Comparison of ENCODE assay signal across 20 mouse cellular contexts in the genomic region with DNA sequence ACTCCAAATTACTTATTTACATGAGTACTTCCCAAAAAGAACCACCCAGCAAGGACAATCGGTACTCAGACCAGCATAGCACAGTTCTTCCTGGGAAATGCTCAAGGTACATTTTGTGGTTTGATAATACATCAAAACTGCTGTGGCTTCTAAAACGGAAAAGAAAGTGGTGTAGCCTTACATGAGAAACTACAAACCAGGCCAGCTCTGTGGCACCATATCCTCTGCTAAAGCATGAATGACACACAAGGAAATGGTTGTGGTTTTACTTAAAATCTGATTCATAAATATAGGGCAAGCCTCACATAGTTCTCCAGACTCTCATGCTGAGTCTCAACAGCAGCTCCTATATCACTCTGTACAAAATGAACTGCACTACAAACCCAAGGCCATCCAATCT. TPM values are rescaled to one million over a fixed set of nuclear protein-coding genes. Genes with fewer than 3 reads are reported as not detected.
A peak's percentile ranks its signal among the peaks of the same experiment; 100 is the strongest.
DNase-seq lines count a peak whose midpoint lies in the region; ATAC-seq lines count a peak whose summit lies in the region.
"Had no signal": no experiment of that assay in that cellular context is flagged by ENCODE, and none has a peak within 500 bp of the region (broad histone marks: within the 10 kb centered on the region; RNA-seq: fewer than 3 reads in every experiment).

No protein-coding gene starts in this region.

- H3K36me3 ChIP-seq in embryonic facial prominence, embryonic 14.5 days (ENCODE audit: control insufficient read depth, insufficient read depth, low read length), result peaks cover 13% of the 10 kb centered on the region; the same call in 1 of the 2 replicates
- H3K36me3 ChIP-seq in embryonic facial prominence, embryonic 10.5 days (replicated peaks), result peaks cover 21% of the 10 kb centered on the region
- H3K36me3 ChIP-seq: liver, embryonic 13.5 days; stomach, embryonic 15.5 days had no signal

- H3K9me3 ChIP-seq in embryonic facial prominence, embryonic 14.5 days (ENCODE audit: control insufficient read depth, low read length), result no peaks in the 10 kb centered on the region
- H3K9me3 ChIP-seq in embryonic facial prominence, embryonic 10.5 days, result no peaks in the 10 kb centered on the region
- H3K9me3 ChIP-seq: heart, embryonic 12.5 days; hindbrain, embryonic 12.5 days; liver, embryonic 13.5 days; stomach, embryonic 15.5 days had no signal

- 68% methylated on average over 2 of the region's 2 CpGs for WGBS in embryonic facial prominence, embryonic 14.5 days
- WGBS in embryonic facial prominence, embryonic 10.5 days, result 88% methylated on average over 2 of the region's 2 CpGs

- no peak; the same call in 1 of the 2 replicates for ATAC-seq in embryonic facial prominence, embryonic 14.5 days (ENCODE audit: low read depth)
- peak; percentile 94 for ATAC-seq in activated CD4-positive, CD25-positive, alpha-beta regulatory T cell, adult 4 months
- peak; percentile 75 for ATAC-seq in megakaryocyte progenitor cell, adult 5-6 weeks (replicated peaks; ENCODE audit: poor library complexity)
- ATAC-seq: midbrain, embryonic 16.5 days had no signal

- DNase-seq in embryonic facial prominence, embryonic 14.5 days (ENCODE audit: low spot score), result peak; percentile 51
- DNase-seq in embryonic facial prominence, embryonic 10.5 days (ENCODE audit: low spot score), result no peak
- DNase-seq in thymus, postnatal 25 days, result peak; percentile 25
- DNase-seq in layer of hippocampus, postnatal 36 days, result no peak
- DNase-seq in adipocyte (ENCODE audit: low spot score), result no peak
- no peak for DNase-seq in heart, postnatal 14 days
- DNase-seq: adrenal gland, postnatal 36 days; kidney, adult 2 months; liver, embryonic 13.5 days; lung, postnatal 14 days; right cerebral cortex, postnatal 14 days had no signal

- H3K27ac ChIP-seq in embryonic facial prominence, embryonic 14.5 days (replicated peaks; ENCODE audit: low read depth, low read length), result no peak overlapping the region
- H3K27ac ChIP-seq in embryonic facial prominence, embryonic 10.5 days (replicated peaks), result no peak overlapping the region
- H3K27ac ChIP-seq: hindbrain, embryonic 12.5 days; liver, embryonic 13.5 days; stomach, embryonic 15.5 days had no signal

- no peak overlapping the region for H3K9ac ChIP-seq in embryonic facial prominence, embryonic 14.5 days (ENCODE audit: low read depth, low read length)
- H3K9ac ChIP-seq: heart, embryonic 12.5 days; hindbrain, embryonic 12.5 days; liver, embryonic 13.5 days; stomach, embryonic 15.5 days had no signal

- no peak overlapping the region for H3K4me3 ChIP-seq in embryonic facial prominence, embryonic 14.5 days (ENCODE audit: low read depth, low read length)
- H3K4me3 ChIP-seq in embryonic facial prominence, embryonic 10.5 days, result no peak overlapping the region
- H3K4me3 ChIP-seq: heart, embryonic 12.5 days; hindbrain, embryonic 12.5 days; liver, embryonic 13.5 days; stomach, embryonic 15.5 days had no signal

- intact Hi-C loops in heart, postnatal 14 days (cut with DNase I), result no loop called here

- H3K4me1 ChIP-seq in embryonic facial prominence, embryonic 14.5 days (ENCODE audit: control insufficient read depth, insufficient read depth, low read length), result no peaks in the 10 kb centered on the region
- no peaks in the 10 kb centered on the region; the same call in 1 of the 2 replicates for H3K4me1 ChIP-seq in embryonic facial prominence, embryonic 10.5 days
- H3K4me1 ChIP-seq: hindbrain, embryonic 12.5 days; stomach, embryonic 15.5 days had no signal

- H3K4me2 ChIP-seq in embryonic facial prominence, embryonic 14.5 days (ENCODE audit: low read depth, low read length), result no peak overlapping the region
- H3K4me2 ChIP-seq: heart, embryonic 12.5 days; hindbrain, embryonic 12.5 days; liver, embryonic 13.5 days; stomach, embryonic 15.5 days had no signal

- no peaks in the 10 kb centered on the region for H3K27me3 ChIP-seq in embryonic facial prominence, embryonic 14.5 days (replicated peaks; ENCODE audit: control insufficient read depth, insufficient read depth, low read length)
- H3K27me3 ChIP-seq in embryonic facial prominence, embryonic 10.5 days (replicated peaks; ENCODE audit: low read depth, poor library complexity, severe bottlenecking), result no peaks in the 10 kb centered on the region
- H3K27me3 ChIP-seq: heart, embryonic 12.5 days; hindbrain, embryonic 12.5 days; liver, embryonic 13.5 days; stomach, embryonic 15.5 days had no signal

RNA-seq across cellular contexts. Expression of a gene that starts 48.3 kb away (rescaled TPM):
- 16.7 and 17.9 TPM in 2 replicates for polyA plus RNA-seq in embryonic facial prominence, embryonic 14.5 days (2014; fragmentation: Nextera tagmentation; extraction: Ambion mirVana)
- polyA plus RNA-seq in embryonic facial prominence, embryonic 10.5 days (2016; fragmentation: Nextera tagmentation; extraction: Ambion mirVana), result 15.3 and 15.8 TPM in 2 replicates
- 10 to 100 TPM; 36.2 to 36.7 TPM for polyA plus RNA-seq in activated CD4-positive, CD25-positive, alpha-beta regulatory T cell, adult 4 months (2017; shearing (Covaris generic))
- total RNA-seq in megakaryocyte progenitor cell, adult 5-6 weeks (2015), result 27.4 and 31.1 TPM in 2 replicates
- 20.8 and 23.5 TPM in 2 replicates for total RNA-seq in megakaryocyte progenitor cell, adult 5-6 weeks (2017)
- 10 to 100 TPM; 29.5 to 35.3 TPM for total RNA-seq in layer of hippocampus, postnatal 36 days (2021)
- total RNA-seq in heart, postnatal 14 days (2021), result 1 to 10 TPM; 8.5 to 8.9 TPM

RNA-seq across cellular contexts. Expression of a gene that starts 58.0 kb away (rescaled TPM):
- 0.13 and 0.64 TPM in 2 replicates for polyA plus RNA-seq in embryonic facial prominence, embryonic 14.5 days (2014; fragmentation: Nextera tagmentation; extraction: Ambion mirVana)
- not detected in 2 replicates for polyA plus RNA-seq in embryonic facial prominence, embryonic 10.5 days (2016; fragmentation: Nextera tagmentation; extraction: Ambion mirVana)
- not detected for polyA plus RNA-seq in activated CD4-positive, CD25-positive, alpha-beta regulatory T cell, adult 4 months (2017; shearing (Covaris generic))
- total RNA-seq in megakaryocyte progenitor cell, adult 5-6 weeks (2015), result not detected in 2 replicates
- 0.24 TPM in 1 of 2 replicates, not detected in the other for total RNA-seq in megakaryocyte progenitor cell, adult 5-6 weeks (2017)
- under 1 TPM; 0.17 to 0.43 TPM for total RNA-seq in layer of hippocampus, postnatal 36 days (2021)
- total RNA-seq in heart, postnatal 14 days (2021), result not detected
- total RNA-seq: adrenal gland, postnatal 36 days; gastrocnemius, adult 18-20 months; left cerebral cortex, postnatal 10 days had no signal
- polyA plus RNA-seq: C2C12; heart, embryonic 12.5 days; kidney, adult 2 months; liver, embryonic 13.5 days; stomach, embryonic 15.5 days had no signal

Comparison
In these comparisons a context has a peak if more than half of its experiments do, and no peak if none do; other contexts are left out.
1. DNase-seq: peak in embryonic facial prominence, embryonic 14.5 days (single experiment) and thymus, postnatal 25 days (single experiment); none in embryonic facial prominence, embryonic 10.5 days (single experiment), layer of hippocampus, postnatal 36 days (0 of 2), adipocyte (single experiment) and heart, postnatal 14 days (0 of 2).